Mouse (Mus musculus) lung, adult 2 months (tissue): ENCODE measurements around the gene Cdkn1c.

Experiments used
- CTCF ChIP-seq: fragments of 200-500 bp; IDR thresholded peaks from 2 replicates; pipeline ENCODE4 v1.5.1; 2011; ENCODE audit warnings: mild to moderate bottlenecking, low read length, control low read depth; ENCODE audit not compliant: insufficient read depth
- POLR2A ChIP-seq: fragments of 200-500 bp; IDR thresholded peaks from 2 replicates; pipeline ENCODE4 v1.6.1; 2011; ENCODE audit warnings: low read depth, mild to moderate bottlenecking, control low read depth, low read length, borderline replicate concordance; ENCODE audit errors: extremely low read depth

GRCm38 (mm10) chr7:143432631-143433030, 28.2 kb downstream of the Cdkn1c start:
- TF ChIP-seq CTCF, result no peak
- TF ChIP-seq POLR2A, result no peak
